Mouse (Mus musculus) lung, postnatal 0 days (tissue): Measurements from ENCODE around the gene Fstl4.

Source experiments
- CTCF ChIP-seq: IDR thresholded peaks from 2 replicates; pipeline ENCODE4 v1.5.1; 2016; ENCODE audit warnings: antibody characterized with exemption, mild to moderate bottlenecking
- EP300 ChIP-seq: IDR thresholded peaks from 2 replicates; pipeline ENCODE4 v1.6.1; 2016; ENCODE audit warnings: antibody characterized with exemption, mild to moderate bottlenecking, control low read depth

- TF ChIP-seq CTCF (no peak), EP300 (no peak)
These were observed 398.0 kb downstream of the Fstl4 start for GRCm38 (mm10) chr11:53162385-53162784.
